Mouse (Mus musculus) embryo, embryonic 11.5 days (tissue): ENCODE measurements at regions not wholly inside any gene's neighbourhood (a gene's known extent, or its start where the extent isn't known, plus 50 kb on each side); places are given as distances from the start of the nearest gene placed in this dataset.

Experiments used
- DNase-seq: peaks from one replicate; pipeline ENCODE4 v3.0.0-alpha.2; 2012; ENCODE audit warnings: low read depth, low spot score

DNA sequence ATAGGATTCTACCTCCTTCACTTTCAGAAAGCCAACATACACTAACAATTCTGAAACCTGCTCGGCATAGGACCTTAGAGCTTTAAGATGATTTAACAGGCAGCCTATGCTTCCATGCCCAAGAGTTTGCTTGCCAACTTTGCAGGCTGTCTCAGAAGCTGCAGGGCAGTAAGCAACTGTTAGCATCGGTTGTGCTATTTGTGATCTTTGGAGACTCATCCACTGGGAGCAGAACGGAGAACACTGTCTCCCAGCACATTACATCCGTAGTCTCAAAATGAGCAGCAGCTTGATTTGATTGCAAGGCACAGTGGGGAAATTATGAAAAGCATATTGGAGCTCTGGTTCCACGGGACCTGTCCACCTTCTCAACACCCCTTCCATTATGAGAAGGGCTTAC, 108.5 kb upstream of the Pter start:
- no peak for DNase-seq

DNA sequence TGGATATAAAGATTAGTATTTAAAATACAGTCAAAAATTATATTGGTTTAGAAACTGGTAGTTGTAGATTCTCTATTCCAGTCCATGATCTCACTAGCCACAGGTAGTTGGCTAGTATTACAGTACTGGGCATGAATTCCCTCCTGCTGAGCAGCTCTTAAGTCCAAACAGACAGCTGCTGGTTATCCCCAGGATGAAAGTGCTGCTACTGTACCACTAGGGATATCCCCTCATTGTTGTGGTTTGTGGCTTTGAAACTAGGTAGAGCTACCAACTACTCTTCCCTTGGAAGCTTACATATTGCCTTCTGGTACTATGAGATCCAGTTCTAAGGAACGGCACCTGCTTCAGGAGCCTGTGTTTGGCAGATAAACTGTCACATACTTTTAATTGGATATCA, 97.9 kb upstream of the Pter start:
- no peak for DNase-seq

DNA sequence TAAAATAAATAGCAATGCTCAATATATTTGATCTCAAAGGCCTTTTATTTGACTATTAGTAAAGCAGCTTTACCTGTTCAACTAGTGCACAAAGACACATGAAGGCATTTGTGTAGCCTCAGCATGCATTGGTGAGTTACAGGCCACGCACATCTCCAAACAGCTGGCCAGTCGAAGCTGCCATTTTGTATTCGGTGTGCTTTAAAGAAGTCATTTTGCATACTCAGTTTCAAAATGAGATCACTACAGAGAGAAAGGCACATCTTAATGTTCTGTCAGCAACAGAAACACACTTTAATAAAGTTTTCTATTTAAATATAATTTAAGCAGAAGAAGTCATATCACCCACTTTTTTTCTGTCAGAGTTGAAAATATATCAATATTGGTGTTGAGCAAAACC, 90.3 kb upstream of the Pter start:
- no peak for DNase-seq

DNA sequence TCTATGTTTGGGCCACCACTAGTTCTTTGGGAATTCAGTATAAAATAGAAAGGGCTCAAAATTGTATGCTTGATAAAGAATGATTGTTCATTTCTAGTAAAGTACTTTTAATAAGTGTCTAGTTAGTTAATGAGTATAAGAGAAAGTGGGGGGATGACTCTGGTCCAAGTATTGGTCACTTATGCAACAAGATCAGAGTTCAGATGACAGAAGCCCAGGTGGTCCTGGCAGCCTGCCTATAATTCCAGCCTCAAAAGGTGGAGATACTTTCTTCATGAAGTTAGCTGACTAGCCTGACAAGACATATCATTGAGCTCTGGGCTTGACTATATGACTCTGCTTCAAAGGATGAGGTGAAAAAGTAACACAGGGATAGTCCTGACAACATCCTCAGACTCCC, 57.3 kb upstream of the Pter start:
- DNase-seq, result no peak

DNA sequence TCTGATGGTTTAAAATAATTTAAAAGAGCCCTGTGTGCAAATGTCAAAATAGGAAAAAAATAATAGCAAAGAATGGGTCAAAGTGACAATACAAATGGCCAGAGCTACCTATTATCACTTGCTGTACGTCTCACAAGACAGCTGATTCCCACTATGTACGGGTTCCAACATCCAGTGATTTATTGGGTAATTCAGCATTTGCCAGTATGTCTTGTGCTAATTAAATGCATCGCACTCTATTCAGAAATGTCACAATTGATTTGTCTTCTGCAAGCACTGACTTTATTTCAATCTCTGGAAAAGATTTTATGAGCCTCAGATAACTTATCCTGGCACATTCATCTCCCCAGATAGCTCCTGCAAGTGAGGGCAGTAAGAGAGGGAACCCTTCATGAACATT, 55.1 kb upstream of the Pter start:
- DNase-seq, result no peak
